ENCODE assay signal across 22 mouse cellular contexts in the genomic region with DNA sequence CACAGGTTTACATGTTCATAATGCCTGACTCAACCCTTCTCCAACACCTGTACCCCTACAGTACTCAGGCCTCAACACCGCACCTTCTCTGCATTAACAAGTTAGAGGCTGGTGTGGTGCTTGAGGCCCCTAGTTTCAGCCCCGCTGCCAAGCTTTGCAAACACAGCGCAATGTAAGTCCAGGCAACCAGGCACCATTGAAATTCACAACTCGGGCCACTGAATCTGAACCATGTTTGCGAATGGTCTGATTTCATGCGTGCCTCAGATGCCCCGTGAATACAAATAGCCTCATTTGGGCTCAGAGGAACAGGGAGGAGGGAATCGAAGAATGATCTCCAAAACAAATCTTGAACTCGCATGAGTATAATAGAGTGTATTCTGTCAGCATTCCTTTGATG. TPM values are rescaled to one million over a fixed set of nuclear protein-coding genes. Genes with fewer than 3 reads are reported as not detected.
A peak's percentile ranks its signal among the peaks of the same experiment; 100 is the strongest.
DNase-seq lines count a peak whose midpoint lies in the region; ATAC-seq lines count a peak whose summit lies in the region.
"Had no signal": no experiment of that assay in that cellular context is flagged by ENCODE, and none has a peak within 500 bp of the region (broad histone marks: within the 10 kb centered on the region; RNA-seq: fewer than 3 reads in every experiment).

No protein-coding gene starts in this region.

- WGBS in forebrain, embryonic 12.5 days: 22% methylated on average over 9 of the region's 9 CpGs
- WGBS in forebrain, embryonic 16.5 days: 10% methylated on average over 9 of the region's 9 CpGs
- WGBS in midbrain, embryonic 10.5 days: 56% methylated on average over 9 of the region's 9 CpGs
- 26% methylated on average over 9 of the region's 9 CpGs for WGBS in neural tube, embryonic 13.5 days

- H3K4me2 ChIP-seq in forebrain, embryonic 12.5 days: peak overlapping the region; percentile 21
- H3K4me2 ChIP-seq in forebrain, embryonic 16.5 days (ENCODE audit: low read length): no peak overlapping the region
- H3K4me2 ChIP-seq in neural tube, embryonic 13.5 days: peak overlapping the region; percentile 35
- H3K4me2 ChIP-seq: heart, embryonic 13.5 days; limb, embryonic 15.5 days had no signal

- no peaks in the 10 kb centered on the region for H3K9me3 ChIP-seq in forebrain, embryonic 12.5 days
- no peaks in the 10 kb centered on the region for H3K9me3 ChIP-seq in forebrain, embryonic 16.5 days (ENCODE audit: control insufficient read depth, low read length)
- H3K9me3 ChIP-seq in midbrain, embryonic 10.5 days (replicated peaks): no peaks in the 10 kb centered on the region
- no peaks in the 10 kb centered on the region for H3K9me3 ChIP-seq in neural tube, embryonic 13.5 days
- H3K9me3 ChIP-seq: heart, embryonic 13.5 days; limb, embryonic 15.5 days had no signal

- ATAC-seq in forebrain, embryonic 12.5 days (ENCODE audit: low FRiP score): peak; percentile 62
- ATAC-seq in forebrain, embryonic 16.5 days: peak; percentile 54
- peak; percentile 25 for ATAC-seq in neural tube, embryonic 13.5 days (ENCODE audit: low read depth)
- ATAC-seq: CD4-positive, CD25-positive, alpha-beta regulatory T cell, adult 4 months had no signal

- H3K4me1 ChIP-seq in forebrain, embryonic 12.5 days: peaks cover 48% of the 10 kb centered on the region
- peaks cover 26% of the 10 kb centered on the region for H3K4me1 ChIP-seq in forebrain, embryonic 16.5 days (replicated peaks; ENCODE audit: control insufficient read depth, insufficient read depth, low read length)
- H3K4me1 ChIP-seq in midbrain, embryonic 10.5 days: peaks cover 52% of the 10 kb centered on the region
- H3K4me1 ChIP-seq in neural tube, embryonic 13.5 days (replicated peaks): peaks cover 41% of the 10 kb centered on the region
- H3K4me1 ChIP-seq: limb, embryonic 15.5 days had no signal

- no peak overlapping the region for H3K4me3 ChIP-seq in forebrain, embryonic 12.5 days (replicated peaks)
- no peak overlapping the region for H3K4me3 ChIP-seq in forebrain, embryonic 16.5 days (replicated peaks; ENCODE audit: low read length)
- H3K4me3 ChIP-seq in midbrain, embryonic 10.5 days: no peak overlapping the region; the same call in 1 of the 2 replicates
- H3K4me3 ChIP-seq in neural tube, embryonic 13.5 days: no peak overlapping the region
- H3K4me3 ChIP-seq: heart, embryonic 13.5 days; limb, embryonic 15.5 days had no signal

- no peaks in the 10 kb centered on the region for H3K36me3 ChIP-seq in forebrain, embryonic 12.5 days (replicated peaks)
- no peaks in the 10 kb centered on the region for H3K36me3 ChIP-seq in forebrain, embryonic 16.5 days (ENCODE audit: control insufficient read depth, insufficient read depth)
- no peaks in the 10 kb centered on the region for H3K36me3 ChIP-seq in midbrain, embryonic 10.5 days
- no peaks in the 10 kb centered on the region for H3K36me3 ChIP-seq in neural tube, embryonic 13.5 days
- H3K36me3 ChIP-seq: heart, embryonic 13.5 days; limb, embryonic 15.5 days had no signal

- H3K27ac ChIP-seq in forebrain, embryonic 12.5 days: peak overlapping the region; percentile 76
- H3K27ac ChIP-seq in forebrain, embryonic 16.5 days (ENCODE audit: low read length): no peak overlapping the region
- peak overlapping the region; percentile 76; the same call in 1 of the 2 replicates for H3K27ac ChIP-seq in midbrain, embryonic 10.5 days (replicated peaks)
- 0 out of 2 replicates have a peak overlapping the region, but pooled peaks have one; percentile 13 for H3K27ac ChIP-seq in neural tube, embryonic 13.5 days (replicated peaks)
- H3K27ac ChIP-seq: heart, embryonic 13.5 days; limb, embryonic 15.5 days had no signal

- DNase-seq in midbrain, embryonic 10.5 days (ENCODE audit: low spot score): no peak
- no peak for DNase-seq in layer of hippocampus, postnatal 10 days (ENCODE audit: low spot score in 2 of 2)
- DNase-seq in spleen, postnatal 10 days (ENCODE audit: low spot score in 2 of 2): no peak
- no peak for DNase-seq in left cerebral cortex, adult 9 months (ENCODE audit: low spot score in 2 of 2)
- DNase-seq: adrenal gland, adult 8-10 months; cerebellum, adult 2 months; gastrocnemius, postnatal 25 days; kidney, adult 2 months; kidney, postnatal 4 days; lung, adult 18-20 months; lung, postnatal 36 days; right cerebral cortex, postnatal 25 days; thymus, adult 18-20 months had no signal

- H3K27me3 ChIP-seq in forebrain, embryonic 12.5 days: peaks cover 3% of the 10 kb centered on the region; the same call in 1 of the 2 replicates
- no peaks in the 10 kb centered on the region for H3K27me3 ChIP-seq in forebrain, embryonic 16.5 days (replicated peaks; ENCODE audit: control insufficient read depth, insufficient read depth, low read length)
- H3K27me3 ChIP-seq in midbrain, embryonic 10.5 days (ENCODE audit: low read depth, poor library complexity, severe bottlenecking): peaks cover 8% of the 10 kb centered on the region; the same call in 1 of the 2 replicates
- H3K27me3 ChIP-seq in neural tube, embryonic 13.5 days: no peaks in the 10 kb centered on the region
- H3K27me3 ChIP-seq: limb, embryonic 15.5 days had no signal

- H3K9ac ChIP-seq in forebrain, embryonic 12.5 days: no peak overlapping the region
- no peak overlapping the region for H3K9ac ChIP-seq in forebrain, embryonic 16.5 days (replicated peaks; ENCODE audit: low read depth, low read length)
- H3K9ac ChIP-seq in neural tube, embryonic 13.5 days: no peak overlapping the region
- H3K9ac ChIP-seq: heart, embryonic 13.5 days; limb, embryonic 15.5 days had no signal

RNA-seq across cellular contexts. Expression of gene Eva1c, which starts 15.6 kb away (rescaled TPM):
- polyA plus RNA-seq in forebrain, embryonic 12.5 days (2016; fragmentation: Nextera tagmentation; extraction: Ambion mirVana): 2.6 and 3.6 TPM in 2 replicates
- polyA plus RNA-seq in forebrain, embryonic 16.5 days (2015; fragmentation: Nextera tagmentation; extraction: Ambion mirVana): 5.9 and 7.2 TPM in 2 replicates
- polyA plus RNA-seq in midbrain, embryonic 10.5 days (2016; fragmentation: Nextera tagmentation; extraction: Ambion mirVana): 0.96 and 1.8 TPM in 2 replicates
- 1.8 and 2.9 TPM in 2 replicates for polyA plus RNA-seq in neural tube, embryonic 13.5 days (2015; fragmentation: Nextera tagmentation; extraction: Ambion mirVana)
- 1 to 10 TPM; 1.3 to 1.4 TPM for total RNA-seq in layer of hippocampus, postnatal 10 days (2021)
- total RNA-seq: common myeloid progenitor, adult 5-6 weeks; hematopoietic stem cell, adult 5-6 weeks; MEL had no signal
- polyA plus RNA-seq: CD4-positive, CD25-positive, alpha-beta regulatory T cell, adult 4 months had no signal

RNA-seq across cellular contexts. Expression of gene Urb1, which starts 32.0 kb away (rescaled TPM):
- polyA plus RNA-seq in forebrain, embryonic 12.5 days (2016; fragmentation: Nextera tagmentation; extraction: Ambion mirVana): 13.6 and 13.9 TPM in 2 replicates
- polyA plus RNA-seq in forebrain, embryonic 16.5 days (2015; fragmentation: Nextera tagmentation; extraction: Ambion mirVana): 9.7 and 11.7 TPM in 2 replicates
- 10.7 and 11.0 TPM in 2 replicates for polyA plus RNA-seq in midbrain, embryonic 10.5 days (2016; fragmentation: Nextera tagmentation; extraction: Ambion mirVana)
- 8.8 TPM in 2 replicates for polyA plus RNA-seq in neural tube, embryonic 13.5 days (2015; fragmentation: Nextera tagmentation; extraction: Ambion mirVana)
- 10 to 100 TPM; 17.2 to 18.7 TPM for total RNA-seq in layer of hippocampus, postnatal 10 days (2021)
